Mouse (Mus musculus): Measurements from ENCODE around the gene Cdk15. TPM values are rescaled to one million over a fixed set of nuclear protein-coding genes. Genes with fewer than 3 reads are reported as not detected.

Cdk15 gene
- polyA plus RNA-seq, 1 experiment = 0.50 TPM

DNA sequence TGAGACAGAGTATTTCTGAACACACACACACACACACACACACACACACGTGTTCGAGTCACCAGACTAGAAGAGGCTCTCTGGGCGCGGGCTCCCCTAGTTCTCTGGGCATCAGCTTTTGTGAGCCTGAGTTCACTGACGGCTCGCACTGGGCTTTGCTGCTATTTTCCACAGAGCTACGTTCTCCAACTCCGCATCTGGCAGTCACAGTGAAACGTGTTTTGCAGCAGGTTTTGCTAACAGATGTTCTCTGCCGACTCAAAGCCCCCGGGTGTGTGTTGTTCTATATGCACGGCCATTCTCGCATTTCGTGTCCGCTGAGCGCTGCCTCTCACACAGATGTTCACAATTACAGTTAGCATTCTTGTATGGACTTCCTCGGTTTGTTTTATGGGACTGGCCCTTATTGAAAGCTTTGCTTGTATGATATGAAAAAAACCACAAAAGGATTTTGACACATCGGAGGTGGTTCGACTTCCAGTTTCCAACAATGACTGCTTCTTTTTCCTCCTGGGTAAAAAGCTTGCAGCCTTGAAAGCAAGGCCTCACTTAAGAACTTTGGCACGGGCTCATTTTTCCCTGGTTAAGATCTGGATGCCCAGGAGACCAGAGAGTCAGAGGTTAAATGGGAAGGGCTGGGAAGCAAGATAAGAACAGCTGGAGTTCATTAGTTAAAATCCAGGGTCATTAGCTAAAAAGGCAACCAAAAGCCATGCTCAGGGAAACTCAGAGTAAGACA is 13.4 kb downstream of the Cdk15 start:
- DNase-seq (ENCODE audit: extremely low spot score in 1 of 2, low spot score in 1 of 2) = peak in 1 of 2 experiments; percentile 11

- no peak for DNase-seq (ENCODE audit: extremely low spot score in 1 of 2, low spot score in 1 of 2)
Observed at GRCm38 (mm10) chr1:59272189-59272588, 15.5 kb downstream of the Cdk15 start.

DNA sequence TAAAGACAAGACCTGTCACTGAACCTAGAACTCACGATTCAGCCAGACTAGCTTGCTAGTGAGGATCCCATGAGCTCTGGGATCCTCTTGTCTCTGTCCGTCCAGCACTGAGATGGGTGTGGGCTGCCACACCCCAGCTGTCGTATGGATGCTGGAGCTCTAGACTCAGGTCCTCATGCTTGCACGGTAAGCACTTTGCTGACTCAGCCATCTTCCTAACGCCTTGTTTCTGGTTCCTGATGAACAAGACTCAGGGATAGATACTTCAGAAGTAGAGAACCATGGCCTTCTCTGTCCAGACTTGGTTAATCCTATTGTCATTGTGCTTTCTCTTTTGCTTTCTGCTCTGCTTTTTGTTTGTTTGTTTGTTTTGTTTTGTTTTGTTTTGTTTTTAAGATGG is 29.2 kb downstream of the Cdk15 start:
- no peak for DNase-seq (ENCODE audit: extremely low spot score in 1 of 2, low spot score in 1 of 2)

DNA sequence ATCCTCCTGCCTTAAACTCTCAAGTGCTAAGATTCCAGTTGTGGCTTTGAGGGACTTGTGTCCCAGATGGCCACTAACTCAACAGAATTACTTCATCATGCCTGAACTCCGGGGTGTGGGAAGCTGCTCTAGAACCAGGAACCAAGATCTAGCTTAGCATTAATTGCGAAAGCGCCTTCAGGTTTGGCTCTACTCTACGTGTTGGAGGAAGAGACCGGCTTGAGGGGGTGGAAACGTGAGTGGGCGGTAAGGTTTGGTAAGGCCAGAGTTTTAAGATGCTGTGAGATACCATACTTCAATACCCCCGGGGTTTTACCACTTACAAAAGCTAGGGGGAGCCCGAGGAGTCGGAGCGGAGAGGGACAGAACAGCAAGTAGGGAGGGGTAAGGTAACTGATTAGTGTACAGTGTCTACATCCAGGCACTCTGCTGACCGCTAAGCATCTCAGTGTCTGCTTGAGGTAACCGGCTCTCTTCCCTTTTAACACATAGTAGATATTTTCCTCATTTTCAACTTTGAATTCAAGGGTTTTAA is 29.7 kb downstream of the Cdk15 start:
- no peak for DNase-seq (ENCODE audit: extremely low spot score in 1 of 2, low spot score in 1 of 2)

GRCm38 (mm10) chr1:59287733-59288132 is 31.0 kb downstream of the Cdk15 start:
- DNase-seq (ENCODE audit: extremely low spot score in 1 of 2, low spot score in 1 of 2) = no peak

- DNase-seq (ENCODE audit: extremely low spot score in 1 of 2, low spot score in 1 of 2) = no peak
Observed at GRCm38 (mm10) chr1:59291652-59292051, 34.9 kb downstream of the Cdk15 start.

GRCm38 (mm10) chr1:59295769-59296168 is 39.1 kb downstream of the Cdk15 start:
- DNase-seq (ENCODE audit: extremely low spot score in 1 of 2, low spot score in 1 of 2) = no peak

DNA sequence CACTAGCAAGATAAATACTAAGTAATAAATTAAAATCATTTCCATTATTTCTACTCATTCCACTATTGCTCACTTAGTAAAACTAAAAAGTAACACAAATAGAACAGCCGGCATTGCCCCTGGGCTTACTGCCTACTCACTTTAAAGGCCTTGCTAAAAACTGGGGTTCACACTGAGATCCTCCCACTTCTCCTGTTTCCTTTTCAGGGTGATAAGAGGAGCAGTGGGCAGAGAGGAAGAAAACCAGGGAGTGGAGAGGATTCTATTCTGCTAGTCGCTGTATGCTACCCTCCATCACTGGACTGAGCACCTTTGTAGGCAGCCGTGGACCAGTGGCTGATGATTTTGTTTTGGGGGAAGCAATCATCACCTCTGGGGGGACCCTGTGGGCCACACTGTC is 40.5 kb downstream of the Cdk15 start:
- peak in 1 of 2 experiments; percentile 15 for DNase-seq (ENCODE audit: extremely low spot score in 1 of 2, low spot score in 1 of 2)

- no peak for DNase-seq (ENCODE audit: extremely low spot score in 1 of 2, low spot score in 1 of 2)
Observed at GRCm38 (mm10) chr1:59298491-59299090, 41.9 kb downstream of the Cdk15 start.

GRCm38 (mm10) chr1:59307310-59307709 is 50.6 kb downstream of the Cdk15 start:
- DNase-seq (ENCODE audit: extremely low spot score in 1 of 2, low spot score in 1 of 2) = no peak

GRCm38 (mm10) chr1:59311292-59311885 is 54.7 kb downstream of the Cdk15 start:
- no peak for DNase-seq (ENCODE audit: extremely low spot score in 1 of 2, low spot score in 1 of 2)

GRCm38 (mm10) chr1:59312187-59313153 is 55.8 kb downstream of the Cdk15 start:
- DNase-seq (ENCODE audit: extremely low spot score in 1 of 2, low spot score in 1 of 2) = no peak

DNA sequence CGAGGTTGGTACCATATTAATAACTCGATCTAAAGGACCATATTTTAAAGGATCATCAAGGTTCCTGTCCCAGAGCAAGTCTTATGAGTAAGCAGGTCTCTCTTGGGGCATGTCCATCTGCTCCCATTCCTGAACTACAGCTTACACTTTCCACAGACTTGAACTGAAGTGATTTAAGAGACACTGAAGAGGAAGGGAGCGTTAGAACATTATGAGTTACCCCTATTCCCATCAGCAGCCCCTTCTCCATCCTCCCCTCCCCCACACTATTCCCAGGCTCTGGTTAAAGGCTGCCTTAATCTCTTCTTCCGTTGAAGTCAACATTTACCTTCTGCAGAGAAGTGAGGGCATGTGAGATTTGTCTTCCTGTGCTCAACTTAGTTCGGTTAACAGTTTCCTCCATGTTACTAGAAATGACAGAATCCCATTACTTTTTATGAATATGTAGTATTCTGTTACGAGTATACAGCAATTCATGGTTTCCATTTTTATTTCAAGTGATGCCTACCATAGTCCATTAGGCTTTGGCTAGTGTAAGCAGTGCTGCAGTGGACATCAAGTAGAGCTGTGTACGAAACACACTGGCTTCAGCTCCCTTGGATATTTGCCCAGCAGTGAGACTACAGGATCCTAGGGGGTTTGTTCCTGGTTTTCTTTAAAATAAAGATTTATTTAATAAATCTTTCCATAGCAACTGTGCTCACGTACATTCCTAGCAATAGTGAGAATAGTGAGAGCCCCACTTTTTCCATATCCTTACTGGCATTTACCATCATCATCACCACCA is 56.6 kb downstream of the Cdk15 start:
- no peak for DNase-seq (ENCODE audit: extremely low spot score in 1 of 2, low spot score in 1 of 2)

- no peak for DNase-seq (ENCODE audit: extremely low spot score in 1 of 2, low spot score in 1 of 2)
Observed at GRCm38 (mm10) chr1:59315057-59315807, 58.5 kb downstream of the Cdk15 start.

- DNase-seq (ENCODE audit: extremely low spot score in 1 of 2, low spot score in 1 of 2) = no peak
Observed at GRCm38 (mm10) chr1:59316031-59316385, 59.3 kb downstream of the Cdk15 start.

GRCm38 (mm10) chr1:59316386-59317051 is 59.8 kb downstream of the Cdk15 start:
- DNase-seq (ENCODE audit: extremely low spot score in 1 of 2, low spot score in 1 of 2) = peak in 1 of 2 experiments; percentile 75

DNA sequence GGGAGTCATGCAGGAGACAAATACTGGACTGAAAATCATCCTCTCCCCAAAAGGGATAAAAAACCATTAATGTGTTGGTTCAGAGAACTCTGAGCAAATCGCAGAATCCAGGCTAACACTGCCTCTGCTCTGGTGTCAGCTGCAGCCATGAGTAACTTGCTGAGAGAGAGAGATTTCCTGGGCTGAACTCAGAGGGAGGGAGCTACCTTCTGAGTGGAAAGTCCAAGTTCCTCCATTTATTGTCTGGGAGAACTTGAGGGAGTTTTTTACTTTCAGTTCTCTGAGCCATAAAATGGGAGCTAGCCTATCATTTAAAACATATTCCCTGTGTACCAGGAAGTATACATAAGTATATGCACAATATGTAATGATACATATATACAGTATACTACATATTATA is 60.7 kb downstream of the Cdk15 start:
- DNase-seq (ENCODE audit: extremely low spot score in 1 of 2, low spot score in 1 of 2) = no peak

- DNase-seq (ENCODE audit: extremely low spot score in 1 of 2, low spot score in 1 of 2) = no peak
Observed at GRCm38 (mm10) chr1:59318878-59319277, 62.2 kb downstream of the Cdk15 start.
